Mouse (Mus musculus) brain, embryonic 18.5 days (tissue): ENCODE measurements around the gene Asrgl1.
"Not testable (repeated sequence)": the region's sequence is repeated elsewhere in the genome, so short reads cannot be mapped to it uniquely, and the experiment has no call there.

Experiments
- DNase-seq: peaks from one replicate; pipeline ENCODE4 v3.0.0-alpha.2; 2012; ENCODE audit warnings: low read depth, low spot score

The Asrgl1 gene

GRCm38 (mm10) chr19:9135512-9136331 lies at the start of gene Asrgl1:
Gene Asrgl1 (minus strand): TSS chr19:9135636.
- peak; percentile 73 for DNase-seq

DNA sequence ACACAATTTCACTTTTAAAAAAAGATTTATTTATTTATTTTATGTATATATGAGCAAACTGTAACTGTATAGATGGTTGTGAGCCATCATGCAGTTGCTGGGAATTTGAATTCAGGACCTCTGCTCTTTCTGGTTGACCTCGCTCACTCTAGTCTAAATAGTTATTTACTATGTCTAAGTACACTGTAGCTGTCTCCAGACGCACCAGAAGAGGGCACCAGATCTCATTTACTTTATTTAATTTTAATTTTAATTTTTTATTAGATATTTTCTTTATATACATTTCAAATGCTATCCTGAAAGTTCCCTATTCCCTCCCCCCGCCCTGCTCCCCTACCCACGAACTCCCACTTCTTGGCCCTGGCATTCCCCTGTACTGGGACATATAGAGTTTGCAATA lies 10.8 kb upstream of the Asrgl1 start:
- DNase-seq = no peak

DNA sequence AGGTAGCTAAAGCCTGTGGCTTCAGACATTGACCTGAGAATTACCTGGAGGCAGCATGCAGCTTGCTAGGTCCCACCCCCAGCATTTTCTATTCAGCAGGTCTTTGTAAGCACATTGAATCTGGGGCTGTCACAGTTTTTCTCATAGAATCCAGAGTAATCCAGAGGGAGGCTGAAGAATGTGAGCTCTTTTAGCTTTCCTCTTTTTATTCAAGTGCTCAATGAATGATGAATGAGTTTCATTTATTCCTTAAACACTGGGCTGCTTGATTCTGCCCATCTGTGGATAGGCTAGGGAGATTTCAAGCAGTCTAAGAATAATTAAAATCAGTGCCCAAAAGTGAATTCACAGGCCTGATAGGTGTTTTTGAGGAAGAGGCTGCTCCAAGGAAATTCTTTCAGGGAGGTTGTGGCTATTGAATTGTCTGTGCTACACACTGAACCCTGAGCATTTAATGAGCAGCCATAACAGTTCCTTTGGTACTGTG lies 8.2 kb upstream of the Asrgl1 start:
- no peak for DNase-seq

DNA sequence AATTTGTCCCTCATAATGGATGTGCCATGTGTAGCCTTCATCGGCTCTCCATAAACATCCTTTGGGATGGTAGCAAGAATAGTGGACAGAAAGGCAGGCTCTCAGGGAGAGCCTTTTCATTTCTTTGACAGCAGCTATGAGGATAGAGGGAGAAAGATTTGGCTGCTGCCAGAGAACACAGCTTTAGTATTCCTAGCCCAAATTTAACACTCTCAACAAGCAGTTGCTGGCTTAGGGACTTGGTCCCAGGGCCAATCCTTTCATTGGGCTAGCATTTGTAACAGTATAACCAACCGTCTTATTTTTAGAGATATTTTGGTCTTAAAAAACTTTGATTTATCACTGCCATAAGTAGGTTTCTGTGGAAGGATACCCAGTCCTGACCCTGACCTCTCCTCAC lies 7.8 kb upstream of the Asrgl1 start:
- DNase-seq = no peak

DNA sequence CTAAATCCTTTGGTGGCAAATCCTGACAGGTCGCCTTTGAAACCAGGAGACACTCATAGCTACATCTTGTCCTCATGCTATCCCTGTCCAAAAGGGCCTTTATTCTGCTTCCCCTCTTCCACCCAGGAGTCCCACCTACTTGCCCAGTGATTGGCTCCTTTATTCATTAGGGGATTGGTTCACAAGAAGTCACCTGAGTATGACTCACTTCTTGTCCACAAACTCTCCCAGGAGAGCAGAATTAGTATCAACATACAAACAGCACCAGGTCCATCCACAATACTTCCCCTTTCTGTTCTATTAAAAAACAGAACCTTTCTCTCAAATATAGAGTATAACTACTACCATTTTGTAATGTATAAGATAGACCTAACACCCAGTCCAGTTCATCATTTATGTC lies 4.9 kb upstream of the Asrgl1 start:
- DNase-seq = not testable (repeated sequence)

DNA sequence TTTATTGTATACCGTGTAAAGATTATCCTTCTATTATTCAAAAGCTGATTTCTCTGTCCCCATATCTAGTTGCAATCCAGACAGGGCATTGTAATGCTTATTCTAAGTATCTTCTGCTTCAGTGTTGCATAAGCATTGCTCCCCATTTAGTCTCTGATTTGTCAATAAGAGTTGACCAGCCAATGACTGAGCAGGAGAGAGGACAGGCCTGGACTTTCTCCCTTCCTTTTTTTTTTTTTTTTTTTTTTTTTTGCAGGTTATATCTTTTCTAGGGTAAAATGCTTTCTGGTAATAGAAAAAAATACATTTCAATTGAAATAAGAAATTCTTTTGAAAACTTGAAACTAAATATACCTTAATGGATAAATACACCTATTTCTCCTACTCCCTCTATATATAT lies 1.7 kb upstream of the Asrgl1 start:
- no peak for DNase-seq

DNA sequence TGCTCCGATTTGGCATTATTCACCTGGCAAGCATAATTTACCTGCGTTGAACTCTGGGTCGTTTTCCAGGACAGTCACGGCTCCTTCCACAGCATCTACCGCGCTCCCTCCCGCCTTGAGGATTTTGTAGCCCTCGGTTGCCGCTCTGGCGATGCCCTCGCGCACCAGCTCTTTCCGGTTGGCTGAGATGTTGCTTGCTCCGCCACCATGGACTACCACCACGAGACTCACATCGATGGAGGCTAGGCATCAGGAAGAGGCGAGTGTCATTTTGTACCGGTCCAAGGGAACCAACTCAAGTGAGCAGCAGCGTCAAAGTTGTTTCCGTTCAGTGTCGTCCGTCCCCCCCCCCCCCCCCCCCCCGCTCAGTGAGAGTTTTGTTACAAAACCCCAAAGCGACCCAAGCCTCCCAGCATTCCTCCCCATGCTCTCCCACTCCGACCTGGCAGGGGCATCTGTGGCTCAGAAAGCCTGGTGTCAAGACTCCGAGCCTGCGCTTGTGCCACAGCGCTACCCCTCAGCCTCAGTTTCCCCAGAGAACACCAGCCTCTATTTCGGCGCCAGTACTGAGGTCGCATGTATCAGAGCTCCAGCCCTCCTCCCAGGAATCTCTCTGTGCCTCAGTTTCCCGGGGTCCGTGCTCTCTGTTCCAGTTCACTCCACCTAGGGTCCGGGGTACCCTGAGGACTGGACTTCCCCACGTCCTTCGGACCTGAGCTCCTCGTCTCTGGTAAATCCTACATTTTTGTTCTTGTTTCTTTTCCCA lies 507 bp downstream of the Asrgl1 start:
- DNase-seq = no peak

DNA sequence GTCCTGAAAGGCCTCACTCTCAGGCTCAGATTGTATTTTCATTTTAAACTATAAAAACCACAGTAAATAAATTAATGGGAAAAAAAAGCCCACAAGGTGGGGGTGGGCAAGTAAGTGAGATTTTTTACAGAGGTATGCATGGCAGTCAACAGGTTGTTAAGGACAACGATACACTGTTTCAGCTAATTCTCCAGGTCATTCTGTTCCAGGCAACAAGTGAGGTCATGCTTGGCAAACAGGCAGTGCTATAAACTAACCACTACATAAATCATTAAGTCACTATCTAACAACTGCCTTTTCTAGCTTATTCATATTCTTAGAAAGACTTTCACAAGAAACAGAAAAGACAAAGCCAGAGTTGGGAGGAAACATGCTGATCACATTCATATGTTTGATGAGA lies 5.4 kb downstream of the Asrgl1 start:
- no peak for DNase-seq

DNA sequence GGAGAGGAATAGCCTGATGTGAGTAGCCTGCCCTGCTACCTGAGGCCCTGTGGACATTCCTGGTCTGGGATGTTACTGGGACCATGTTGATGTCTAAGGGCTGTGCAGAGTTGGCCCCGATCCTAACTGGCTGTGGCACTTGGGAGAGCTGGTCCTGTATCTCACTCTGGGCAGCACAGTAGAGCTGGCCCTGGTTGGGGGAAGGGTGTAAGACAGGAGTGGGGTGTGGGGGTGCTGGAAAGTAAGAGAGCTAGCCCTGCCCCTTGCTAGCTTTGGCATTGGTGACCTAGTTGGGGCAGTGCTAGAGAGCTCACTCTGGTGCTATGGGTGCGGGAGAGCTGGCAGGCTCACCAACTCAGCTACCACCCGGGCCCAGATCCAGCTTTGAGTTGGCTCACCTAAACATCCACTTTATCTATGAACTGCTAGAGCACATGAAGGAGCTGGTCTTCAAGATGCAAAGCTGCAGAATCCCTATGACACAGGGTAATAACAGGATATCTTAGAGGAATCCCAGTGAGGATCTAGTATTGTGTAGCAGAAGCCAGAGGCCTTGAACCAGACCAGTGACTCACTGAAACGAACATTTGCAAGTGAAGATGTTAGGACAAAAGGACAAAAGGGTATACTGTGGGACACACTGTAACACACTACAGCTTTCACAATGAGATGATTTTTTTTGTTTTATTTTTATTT lies 6.8 kb downstream of the Asrgl1 start:
- DNase-seq = no peak

DNA sequence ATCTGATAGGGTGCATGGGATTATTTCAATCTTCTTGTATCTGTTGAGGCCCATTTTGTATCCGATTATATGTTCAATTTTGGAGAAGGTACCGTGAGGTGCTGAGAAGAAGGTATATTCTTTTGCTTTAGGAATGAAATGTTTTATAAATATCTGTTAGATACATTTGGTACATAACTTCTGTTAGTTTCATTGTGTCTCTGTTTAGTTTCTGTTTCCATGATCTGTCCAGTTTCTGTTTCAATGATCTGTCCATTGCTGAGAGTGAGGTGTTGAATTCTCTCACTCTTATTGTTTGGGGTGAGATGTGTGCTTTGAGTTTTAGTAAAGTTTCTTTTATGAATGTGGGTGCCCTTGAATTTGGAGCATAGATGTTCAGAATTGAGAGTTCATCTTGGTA lies 11.4 kb downstream of the Asrgl1 start:
- DNase-seq = not testable (repeated sequence)

GRCm38 (mm10) chr19:9122390-9122789 lies 13.0 kb downstream of the Asrgl1 start:
- no peak for DNase-seq

DNA sequence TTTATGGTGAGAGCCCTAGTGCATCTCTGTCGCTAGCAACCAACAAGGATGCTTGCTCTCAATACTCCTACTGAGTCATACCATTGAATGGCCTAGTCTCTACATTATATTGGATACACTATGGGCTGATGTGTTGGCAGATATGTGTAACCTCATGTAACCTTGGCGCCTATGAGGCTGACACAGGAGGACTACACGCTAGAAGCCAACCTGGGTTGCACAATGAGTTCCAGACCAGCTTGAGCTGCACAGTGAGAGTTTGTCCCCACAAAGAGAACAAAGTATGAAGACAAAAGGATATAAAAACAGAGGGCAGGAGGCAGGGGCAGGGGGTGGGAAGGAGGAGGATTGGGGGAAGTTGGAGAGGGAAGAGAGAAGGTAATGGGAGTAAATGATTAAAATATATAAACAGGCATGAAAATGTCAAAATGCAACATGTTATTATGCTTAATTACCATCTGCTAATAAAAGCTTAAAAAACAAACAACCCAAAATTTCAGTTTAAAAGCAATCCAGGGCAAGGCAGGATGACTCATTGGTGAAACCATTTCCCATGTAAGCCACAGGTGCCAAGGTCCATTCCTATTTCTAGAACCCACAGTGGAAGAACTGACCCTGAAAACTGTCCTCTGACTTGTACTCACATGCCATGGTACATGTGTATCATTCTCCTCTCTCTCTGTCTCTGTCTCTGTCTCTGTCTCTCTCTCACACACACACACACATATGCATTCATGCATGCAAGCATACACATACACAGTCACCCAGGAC lies 15.6 kb downstream of the Asrgl1 start:
- no peak for DNase-seq

- no peak for DNase-seq
These were observed 18.2 kb downstream of the Asrgl1 start for GRCm38 (mm10) chr19:9117275-9117674.

DNA sequence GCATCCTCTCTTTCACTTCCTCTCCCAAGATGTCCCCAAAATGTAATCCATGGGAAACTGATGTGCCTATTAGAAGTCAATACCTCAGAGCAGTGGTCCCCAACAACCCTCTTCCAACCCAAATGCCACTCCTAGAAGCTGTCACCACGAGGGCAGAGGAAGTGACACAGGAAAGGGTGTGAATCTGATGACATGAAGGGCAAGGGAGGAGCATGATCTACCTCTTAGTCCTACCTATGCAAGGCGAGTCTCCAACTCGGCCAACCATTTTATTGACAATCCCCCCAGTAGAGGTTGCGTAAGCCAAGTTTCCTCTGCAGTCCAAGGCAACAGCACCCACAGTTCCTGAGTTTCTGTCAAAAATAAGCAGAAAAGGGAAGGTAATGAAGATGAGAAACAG lies 19.2 kb downstream of the Asrgl1 start:
- no peak for DNase-seq

GRCm38 (mm10) chr19:9112043-9112442 lies 23.4 kb downstream of the Asrgl1 start:
- DNase-seq = no peak

- peak; percentile 32 for DNase-seq
These were observed 25.1 kb downstream of the Asrgl1 start for GRCm38 (mm10) chr19:9110182-9110869.

- DNase-seq = no peak
These were observed 26.9 kb downstream of the Asrgl1 start for GRCm38 (mm10) chr19:9108536-9108935.

- no peak for DNase-seq
These were observed 28.1 kb downstream of the Asrgl1 start for GRCm38 (mm10) chr19:9107379-9107755.

GRCm38 (mm10) chr19:9106751-9107378 lies 28.6 kb downstream of the Asrgl1 start:
- no peak for DNase-seq

- DNase-seq = no peak
These were observed 29.3 kb downstream of the Asrgl1 start for GRCm38 (mm10) chr19:9106096-9106495.
